Mouse (Mus musculus) G1E (cell line): Measurements from ENCODE around the gene Clstn1.
"Not testable (repeated sequence)": the region's sequence is repeated elsewhere in the genome, so short reads cannot be mapped to it uniquely, and the experiment has no call there.

Experiments used
- CTCF ChIP-seq: IDR thresholded peaks from 2 replicates; pipeline ENCODE4 v1.5.1; 2012; ENCODE audit warnings: low read depth, low read length, inconsistent platforms, mixed read lengths
- GATA1 ChIP-seq: IDR thresholded peaks from 2 replicates; pipeline ENCODE4 v1.6.1; 2012; ENCODE audit warnings: borderline replicate concordance, low read length, inconsistent platforms, mixed read lengths
- POLR2AphosphoS5 ChIP-seq: IDR thresholded peaks from 2 replicates; pipeline ENCODE4 v1.6.1; 2012; ENCODE audit warnings: low read depth, low read length, inconsistent platforms; ENCODE audit not compliant: insufficient replicate concordance
- TAL1 ChIP-seq: conservative IDR thresholded peaks from 2 replicates; pipeline ENCODE4 v1.6.1; 2012; ENCODE audit warnings: low read depth, low read length, inconsistent platforms, mixed read lengths

GRCm38 (mm10) chr4:149616999-149617398 is 30.7 kb downstream of the Clstn1 start:
- TF ChIP-seq CTCF, POLR2AphosphoS5, GATA1, TAL1: not testable (repeated sequence)
